Mouse (Mus musculus): ENCODE data around the gene Olfr212.
"Not testable (repeated sequence)": the region's sequence is repeated elsewhere in the genome, so short reads cannot be mapped to it uniquely, and the experiment has no call there.

DNA sequence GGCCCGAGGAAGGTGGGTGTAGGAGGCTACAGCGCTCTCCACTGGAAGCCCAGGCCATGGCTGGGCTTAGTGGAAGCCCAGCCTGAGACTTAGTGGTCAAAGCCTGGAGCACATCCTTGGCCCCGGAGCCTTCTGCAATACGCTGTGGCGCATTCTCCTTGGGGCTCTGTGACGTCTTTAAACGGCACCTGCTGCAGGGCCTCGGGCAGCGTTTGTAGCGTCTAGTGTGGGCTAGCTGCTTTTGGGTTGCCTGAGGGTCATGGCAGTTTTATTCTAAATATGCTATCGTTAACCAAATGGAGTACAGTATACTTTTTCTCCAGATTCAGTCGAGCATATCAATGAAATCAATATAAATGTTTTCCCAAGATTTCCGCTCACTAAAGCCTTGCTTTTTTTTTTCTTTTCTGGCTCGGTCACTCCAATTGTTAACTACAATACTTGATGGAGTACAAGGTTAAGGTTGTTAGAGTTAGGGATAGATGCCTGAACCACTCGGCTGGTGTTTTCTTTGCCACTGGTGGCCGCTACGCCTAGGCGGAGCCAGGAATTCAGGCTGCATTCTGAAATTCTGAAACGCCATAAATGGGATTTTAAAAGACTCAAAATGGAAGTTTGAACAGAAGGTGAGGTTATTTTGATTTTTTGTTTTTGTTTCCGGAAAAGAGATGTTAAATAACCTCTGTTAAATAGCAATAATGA is at the start of gene Olfr212:
- TF ChIP-seq POLR2A (IDR thresholded peaks at IDR 0.05; ENCODE audit: borderline replicate concordance, insufficient read depth, low read length); CTCF (IDR thresholded peaks at IDR 0.05; ENCODE audit: borderline replicate concordance, insufficient read depth, low read depth, low read length): not testable (repeated sequence)
